Mouse (Mus musculus): Measurements from ENCODE around the gene Proser3. TPM values are rescaled to one million over a fixed set of nuclear protein-coding genes. Genes with fewer than 3 reads are reported as not detected.
A peak's percentile ranks its signal among the peaks of the same experiment; 100 is the strongest.

Gene Proser3
- 1 to 10 TPM; 4.6 to 5.3 TPM for total RNA-seq (2021)
- long read RNA-seq, experiment 1, partial matches to known transcripts: 0 of 6 reads
- long read RNA-seq, experiment 1, other reads (novel, unspliced or antisense): 5 of 6 reads
- long read RNA-seq, experiment 2, partial matches to known transcripts: 1 of 6 reads
- long read RNA-seq, experiment 2, other reads (novel, unspliced or antisense): 2 of 6 reads

DNA sequence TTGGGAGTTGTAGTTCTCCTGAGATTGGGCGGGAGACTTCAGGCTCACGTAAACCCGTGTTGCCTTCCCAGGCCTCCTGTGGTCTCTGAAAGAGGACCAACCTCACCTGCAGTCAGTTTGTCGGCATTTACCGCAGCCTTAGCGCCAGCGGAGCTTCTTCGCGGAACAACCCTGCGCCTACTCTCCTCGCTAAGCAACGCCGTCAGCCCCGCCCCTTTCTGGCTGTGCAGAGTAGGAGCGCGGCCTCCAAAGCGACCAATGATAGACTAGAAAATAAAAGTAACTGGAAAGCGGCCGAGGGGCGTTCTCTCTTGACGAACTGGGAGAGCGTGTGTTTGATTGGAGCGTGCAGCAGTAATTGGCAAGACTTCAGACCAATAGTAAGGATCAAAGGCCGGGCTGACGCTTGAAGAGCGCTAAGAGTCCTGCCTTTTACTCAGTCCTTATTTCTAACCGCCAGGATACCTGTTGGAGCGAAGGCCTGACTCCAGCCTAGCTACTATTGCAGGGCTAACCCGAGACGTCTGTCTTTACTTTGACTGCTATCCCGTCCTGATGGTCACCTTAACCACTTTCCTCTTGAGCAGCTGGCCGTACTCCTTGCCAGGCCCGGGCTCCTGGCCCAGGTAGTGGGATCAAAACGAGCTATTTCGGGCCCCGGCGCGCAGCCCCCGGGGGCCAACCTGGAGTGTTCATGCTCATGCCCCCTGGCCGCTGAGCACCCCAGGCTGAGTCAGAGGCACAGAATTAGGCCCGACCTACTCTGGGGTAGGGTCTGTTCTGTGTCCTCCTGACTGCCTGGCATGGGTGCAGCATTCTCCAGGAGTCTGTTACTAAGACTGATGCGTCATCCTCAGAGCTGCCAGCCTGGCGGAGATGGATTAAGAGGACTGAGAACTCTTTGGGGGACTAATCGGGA lies at the start of gene Proser3, which contains the start of gene Hspb6:
Proser3 (minus strand) TSS at position 198 of the 919 bp plus-strand sequence.
Hspb6 (plus strand) TSS at position 77 of the 919 bp plus-strand sequence.
- intact Hi-C loops (cut with DNase I): loop anchor here (5.0 kb wide), 1 partner anchor 60 kb away; the partner anchor contains the start of gene Prodh2

DNA sequence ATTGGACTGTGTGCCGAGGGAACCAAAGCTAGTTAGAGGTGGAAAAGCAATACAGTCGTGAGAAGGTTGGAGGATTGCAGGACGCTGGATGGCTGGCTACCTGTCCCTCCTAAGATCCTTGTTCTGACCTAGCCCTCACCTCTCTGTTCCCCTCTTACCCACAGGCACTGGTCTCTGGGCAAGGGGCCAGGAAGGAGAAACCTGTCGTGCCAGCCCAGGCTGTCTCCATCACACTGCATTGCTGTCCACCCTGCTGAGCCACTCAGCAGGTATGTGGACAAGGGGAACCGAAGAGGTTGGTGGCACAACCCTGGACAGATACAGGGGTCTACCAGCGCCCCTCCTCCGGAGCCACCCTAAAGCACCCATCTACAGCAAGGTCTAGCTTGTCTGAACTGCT lies 48.6 kb upstream of the Proser3 start:
- intact Hi-C loops (cut with DNase I): loop anchor here (10.0 kb wide), 1 partner anchor 226 kb away; no protein-coding TSS in a partner anchor

More for the DNA sequence above, at the start of gene Proser3, which contains the start of gene Hspb6:
- peak; percentile 95 to 96 for DNase-seq

DNA sequence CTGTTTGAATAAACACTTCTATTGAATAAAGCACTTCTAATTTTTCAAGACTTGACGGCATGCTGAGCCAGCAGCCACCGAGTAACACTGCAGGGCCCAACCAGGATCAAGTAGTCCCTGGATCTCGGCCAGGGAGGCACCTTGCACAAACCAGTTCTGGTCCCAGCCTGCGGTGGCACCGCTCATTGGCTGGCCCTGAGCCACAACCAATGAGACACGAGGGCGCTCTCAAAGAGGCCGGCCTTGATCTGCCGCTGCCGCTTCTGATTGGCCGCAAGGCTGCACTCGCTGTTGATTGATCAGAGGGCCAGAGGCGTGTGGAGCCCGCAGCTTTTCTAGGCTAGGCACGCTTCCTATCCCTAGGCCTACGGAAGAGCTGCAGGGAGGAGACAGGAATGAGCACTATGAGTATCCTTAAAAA lies 47.8 kb upstream of the Proser3 start:
- intact Hi-C loops (cut with DNase I): loop anchor here (10.0 kb wide), 1 partner anchor 225 kb away; no protein-coding TSS in a partner anchor
- peak; percentile 80 to 89 for DNase-seq

More for the DNA sequence above, 48.6 kb upstream of the Proser3 start:
- no peak for DNase-seq

DNA sequence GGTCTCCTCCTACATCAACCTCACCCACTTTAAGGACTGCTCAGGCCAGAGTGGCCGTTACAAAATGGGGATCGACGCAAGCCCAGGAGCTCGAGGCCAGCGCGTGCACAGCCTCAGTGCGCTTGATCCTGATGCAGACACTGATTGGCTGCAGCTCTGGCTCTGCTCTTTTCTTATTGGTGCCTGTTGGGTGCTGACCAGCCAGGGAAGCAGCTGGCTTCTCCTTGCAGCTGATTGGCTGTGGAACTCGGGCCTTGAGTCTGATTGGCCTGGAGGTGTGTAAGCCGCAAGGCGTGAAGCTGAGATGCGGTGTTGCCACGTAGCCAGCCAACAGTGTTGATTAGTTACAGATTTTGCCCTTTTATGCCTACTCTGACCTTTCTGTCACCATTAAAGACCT lies 46.7 kb upstream of the Proser3 start, which contains the start of gene Zbtb32:
Zbtb32 (minus strand) TSS at position 124 of the 400 bp plus-strand sequence.
- DNase-seq: no peak
- intact Hi-C loops (cut with DNase I): no loop called here

DNA sequence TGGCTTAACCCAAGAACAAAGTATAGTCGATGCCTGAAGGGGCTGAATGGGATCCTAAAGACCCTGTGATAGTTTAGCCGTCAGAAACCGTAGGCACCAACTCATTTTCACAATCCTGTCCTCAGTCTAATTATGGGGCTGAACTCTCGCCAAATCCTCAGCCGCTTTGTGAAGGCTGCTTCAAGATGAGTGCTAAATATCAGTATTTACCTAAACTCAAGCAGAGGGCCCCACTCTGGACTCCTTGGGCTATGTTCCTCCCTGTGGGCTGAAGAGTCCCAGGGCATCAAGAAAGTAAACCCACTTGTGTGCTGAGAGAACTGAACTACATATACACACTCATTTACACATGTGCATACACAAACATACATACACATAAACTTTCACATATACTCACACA lies 44.7 kb upstream of the Proser3 start:
- intact Hi-C loops (cut with DNase I): no loop called here
- DNase-seq: no peak

DNA sequence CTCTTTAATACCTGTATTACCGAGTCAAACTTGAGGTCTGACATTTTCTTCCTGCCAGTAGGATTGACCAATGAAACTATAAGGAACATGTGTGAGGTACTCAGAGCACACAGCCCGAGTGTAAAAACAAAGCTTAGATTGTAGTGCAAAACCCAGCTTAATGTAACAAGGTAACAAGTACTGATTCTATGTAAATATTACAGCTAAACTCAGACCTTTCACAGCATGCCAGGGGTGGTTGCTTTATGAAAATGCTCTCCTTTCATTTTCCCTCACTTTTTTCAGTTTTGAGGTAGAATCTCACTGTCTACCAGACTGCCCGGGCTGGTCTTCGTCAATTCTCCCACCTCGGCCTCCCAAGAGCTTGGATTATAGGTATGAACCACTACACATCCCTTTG lies 44.0 kb upstream of the Proser3 start:
- intact Hi-C loops (cut with DNase I): no loop called here

DNA sequence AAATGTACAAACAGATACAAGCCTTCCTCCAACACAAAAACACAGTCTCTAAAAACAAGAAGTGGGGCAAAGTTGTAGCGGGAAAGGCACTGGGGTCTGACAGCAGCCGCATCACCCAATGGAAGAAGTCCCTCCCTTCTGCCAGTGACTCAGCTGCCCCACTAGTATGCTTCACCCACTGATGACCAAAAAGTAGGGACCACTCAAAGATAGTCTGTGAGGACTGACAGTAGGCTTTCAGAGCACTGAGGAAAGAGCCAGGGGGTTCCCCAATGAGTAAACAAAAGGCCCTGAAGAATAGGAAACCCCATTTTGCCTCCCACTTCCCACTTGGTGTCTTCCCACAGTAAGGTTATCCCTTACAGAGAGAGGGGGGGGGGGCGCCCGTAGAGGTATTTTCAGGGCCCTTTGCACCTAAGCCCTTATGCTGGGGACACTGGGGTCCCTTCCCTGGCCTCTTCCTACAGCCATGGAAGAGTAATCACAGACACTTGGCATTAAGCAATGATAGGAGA lies 42.5 kb upstream of the Proser3 start:
- intact Hi-C loops (cut with DNase I): no loop called here
- no peak for DNase-seq

More for the DNA sequence above, 44.0 kb upstream of the Proser3 start:
- DNase-seq: no peak

DNA sequence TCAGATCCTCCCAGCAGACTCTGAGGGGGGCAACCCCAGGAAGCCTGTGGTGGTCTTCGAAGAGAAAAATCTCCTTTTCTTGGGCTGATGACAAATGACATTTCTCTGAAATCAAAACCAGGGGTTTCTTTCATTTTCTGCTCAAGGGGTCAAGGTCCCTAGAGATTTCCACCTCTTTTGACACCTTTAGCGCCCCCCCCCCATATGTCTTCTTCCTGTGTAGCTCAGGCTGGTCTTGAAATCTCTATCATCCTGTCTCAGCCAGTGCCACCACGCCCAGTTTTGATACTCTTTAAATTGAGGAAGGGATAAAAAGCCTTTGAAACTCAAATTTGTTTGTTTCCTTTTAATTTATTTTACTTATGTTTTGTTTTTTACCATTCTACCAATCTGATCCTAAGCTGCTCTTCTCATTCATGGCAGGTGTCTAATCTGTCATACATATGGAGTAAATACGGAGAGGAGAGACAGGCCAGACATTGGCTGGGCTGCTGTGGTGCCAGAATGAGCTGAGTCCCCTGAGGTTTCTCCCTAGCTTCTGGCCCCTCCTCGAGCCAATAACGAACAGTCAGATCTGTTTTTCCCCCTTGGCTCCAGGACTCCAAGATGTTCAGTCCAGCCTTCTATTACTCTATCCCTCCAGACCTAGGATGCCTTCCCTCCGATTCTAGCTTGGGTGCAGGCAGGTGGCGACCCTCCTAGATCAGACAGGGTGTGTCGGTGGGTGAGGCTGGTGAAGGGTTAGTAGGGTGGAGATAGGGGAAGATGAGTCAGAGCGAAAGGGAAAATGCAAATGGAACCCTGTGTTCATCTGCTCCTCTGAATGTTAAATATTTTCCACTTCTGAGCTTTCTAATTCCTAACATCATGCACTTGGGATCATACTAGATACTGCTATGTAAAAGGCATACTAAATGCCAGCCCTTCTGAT lies 41.7 kb upstream of the Proser3 start:
- intact Hi-C loops (cut with DNase I): no loop called here
- no peak for DNase-seq

DNA sequence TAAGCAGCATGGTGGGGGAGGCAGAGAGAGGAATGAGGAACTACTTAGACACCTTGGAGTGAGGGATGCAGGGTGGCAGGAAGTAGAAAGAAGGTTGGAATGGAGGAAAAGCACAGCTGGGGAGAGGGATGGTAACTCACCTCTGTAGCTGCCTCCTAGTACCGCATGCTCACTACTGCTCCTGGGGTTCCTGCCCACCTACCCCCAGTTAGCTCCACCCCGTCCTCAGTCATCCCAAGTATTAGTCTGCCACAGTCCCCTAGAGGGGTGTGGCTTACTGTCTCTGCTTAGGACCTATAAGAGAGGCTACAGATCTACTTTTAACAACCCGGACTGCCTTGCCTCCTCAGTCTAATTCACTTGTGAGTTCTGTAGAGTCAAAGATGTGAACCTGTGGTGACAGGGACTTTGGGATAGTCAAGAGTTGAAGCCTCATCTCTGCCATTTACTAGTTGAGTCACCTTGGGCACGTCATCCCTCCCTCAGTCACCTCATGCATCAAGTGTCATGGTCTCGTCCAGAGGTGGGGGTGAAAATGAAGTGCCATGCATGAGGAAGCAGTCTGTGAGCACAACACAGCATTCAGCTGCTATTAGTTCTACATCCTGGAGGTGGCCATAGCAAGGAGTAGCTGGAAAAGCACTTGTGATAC lies 40.8 kb upstream of the Proser3 start:
- intact Hi-C loops (cut with DNase I): no loop called here
- no peak for DNase-seq

DNA sequence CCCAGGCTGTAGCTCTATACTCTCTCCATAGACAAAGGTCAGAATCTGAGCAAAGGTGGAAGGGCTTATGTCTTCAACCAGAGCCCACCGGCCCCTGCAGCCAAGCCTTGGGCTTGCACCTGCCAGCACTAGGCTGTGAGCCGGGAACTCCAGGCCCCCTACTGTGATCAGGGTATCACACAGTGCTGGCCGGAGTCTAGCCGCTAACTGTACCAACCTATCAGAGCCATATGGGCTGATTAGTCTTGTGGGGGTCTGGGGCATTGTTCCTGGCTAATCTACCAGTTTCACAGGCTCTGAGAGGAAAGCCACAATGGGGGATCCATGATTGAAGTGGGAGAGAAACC lies 39.5 kb upstream of the Proser3 start:
- DNase-seq: no peak
- intact Hi-C loops (cut with DNase I): no loop called here

DNA sequence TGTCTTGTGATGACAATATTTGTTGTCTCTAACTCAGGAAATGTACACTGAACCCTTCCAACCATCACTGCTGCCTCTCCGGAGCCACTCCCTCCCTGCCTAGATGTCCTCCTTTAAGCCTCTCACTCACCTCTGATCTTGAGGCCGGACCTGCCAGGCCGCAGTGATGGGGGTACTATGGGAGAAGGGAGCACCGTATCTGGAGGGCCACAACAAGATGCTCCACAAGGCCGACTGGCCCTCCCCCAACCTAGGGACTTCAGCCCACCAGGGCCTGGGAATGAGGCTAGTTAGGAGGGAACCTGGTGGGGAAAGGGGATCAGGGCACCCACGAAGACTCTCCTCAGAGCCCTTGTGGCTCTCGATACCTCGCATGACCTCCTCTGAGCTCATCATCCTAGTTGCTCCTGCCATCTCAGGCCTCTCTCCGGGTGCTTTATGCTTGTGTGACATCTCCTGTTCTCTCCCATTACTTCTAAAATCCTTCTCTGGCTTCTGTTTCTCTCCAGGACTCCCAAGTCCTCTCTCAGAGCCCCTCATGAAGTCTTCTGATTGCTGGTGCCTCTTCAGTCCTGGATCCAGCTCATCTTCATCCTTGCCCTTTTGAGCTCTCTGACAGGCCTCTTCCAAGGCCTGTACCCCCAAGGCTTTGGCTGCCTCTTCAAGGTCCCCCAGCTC lies 39.0 kb upstream of the Proser3 start:
- intact Hi-C loops (cut with DNase I): loop anchor here (1.0 kb wide), 1 partner anchor 22 kb away; no protein-coding TSS in a partner anchor
- DNase-seq: no peak

DNA sequence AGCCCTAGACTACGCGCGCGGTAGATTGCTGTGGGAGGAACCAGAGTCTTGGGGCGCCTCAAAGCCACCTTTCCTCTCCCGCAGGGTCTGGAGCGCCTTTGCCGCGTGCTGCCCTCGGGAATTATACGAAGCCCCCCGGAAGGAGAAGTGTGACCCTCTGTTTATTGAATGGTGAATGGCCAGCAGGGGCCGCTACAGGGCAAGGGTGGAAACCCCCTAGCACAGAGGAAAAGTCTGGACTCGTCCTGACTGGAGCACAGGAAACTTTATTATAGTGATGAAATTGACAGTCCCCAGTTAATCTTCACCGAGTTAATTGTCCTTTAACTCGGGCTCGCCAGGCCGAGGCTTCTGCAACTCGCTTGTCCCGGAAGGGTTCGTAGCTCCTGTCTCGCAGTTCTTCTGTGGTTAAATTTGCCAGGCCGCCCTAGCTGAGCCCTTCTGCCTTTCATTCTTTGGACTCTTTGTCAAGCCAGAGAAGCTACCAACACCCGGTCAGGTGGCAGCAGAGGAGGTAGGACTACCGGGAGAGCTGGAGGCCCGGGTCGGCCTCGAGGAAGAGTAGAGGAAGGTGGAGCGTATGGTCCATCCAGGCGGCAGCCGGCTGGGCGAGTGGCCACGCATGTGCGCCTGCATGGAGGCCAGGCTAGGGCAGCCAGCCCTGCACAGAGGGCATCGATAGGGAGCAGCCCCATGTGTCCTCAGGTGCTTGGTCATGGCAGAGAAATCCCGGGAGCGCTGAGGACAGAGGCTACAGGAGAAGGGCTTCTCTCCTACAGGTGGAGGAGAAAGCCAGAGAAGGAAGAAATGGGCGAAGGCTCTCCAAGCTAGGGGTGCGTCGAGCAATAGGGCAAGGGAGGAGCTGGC lies 37.6 kb upstream of the Proser3 start:
- intact Hi-C loops (cut with DNase I): loop anchor here (1.0 to 2.0 kb wide), 3 partner anchors 19 to 269 kb away; no protein-coding TSS in a partner anchor
- peak; percentile 88 to 90 for DNase-seq

DNA sequence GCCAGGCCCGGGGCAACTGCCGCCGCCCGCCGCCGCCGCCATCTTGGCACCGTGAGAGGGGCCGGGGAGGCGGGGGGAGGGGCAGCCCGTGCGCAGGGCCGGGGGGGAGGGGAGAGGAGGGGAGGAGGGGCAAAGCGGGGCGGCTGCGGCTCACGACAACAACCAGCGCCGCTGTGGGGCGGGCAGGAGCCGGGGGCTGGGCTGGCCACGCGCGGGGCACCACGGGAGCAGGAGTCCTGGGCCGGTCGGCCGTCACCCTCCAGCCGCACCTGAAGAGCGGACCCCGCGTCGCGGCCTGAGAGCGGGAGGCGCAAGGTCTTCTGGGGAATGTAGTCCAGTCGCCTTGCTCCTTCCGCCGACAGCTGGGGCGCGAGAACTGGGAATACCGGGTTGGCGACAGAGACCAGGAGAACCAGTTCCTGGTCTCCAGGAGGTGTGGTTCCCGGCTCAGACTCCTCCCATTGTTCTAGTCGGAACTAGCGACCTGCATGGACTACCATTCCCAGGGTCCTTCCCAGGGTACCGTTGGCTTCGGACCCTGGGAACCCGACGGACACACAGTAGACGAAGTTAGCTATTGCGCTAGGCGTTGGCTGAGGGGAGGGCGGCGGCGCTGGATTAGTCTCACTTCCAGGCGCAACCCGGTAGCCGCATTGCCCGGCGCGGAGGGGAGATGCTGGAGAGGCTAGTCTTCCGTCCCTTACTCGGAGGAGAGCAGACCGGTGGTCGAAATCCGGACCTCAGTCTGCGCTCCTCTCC lies 36.8 kb upstream of the Proser3 start, which contains the start of gene Kmt2b:
Kmt2b (minus strand) TSS at position 51 of the 759 bp plus-strand sequence.
- intact Hi-C loops (cut with DNase I): loop anchor here (1.0 to 2.0 kb wide), 3 partner anchors 19 to 270 kb away; no protein-coding TSS in a partner anchor
- peak; percentile 95 to 97 for DNase-seq

DNA sequence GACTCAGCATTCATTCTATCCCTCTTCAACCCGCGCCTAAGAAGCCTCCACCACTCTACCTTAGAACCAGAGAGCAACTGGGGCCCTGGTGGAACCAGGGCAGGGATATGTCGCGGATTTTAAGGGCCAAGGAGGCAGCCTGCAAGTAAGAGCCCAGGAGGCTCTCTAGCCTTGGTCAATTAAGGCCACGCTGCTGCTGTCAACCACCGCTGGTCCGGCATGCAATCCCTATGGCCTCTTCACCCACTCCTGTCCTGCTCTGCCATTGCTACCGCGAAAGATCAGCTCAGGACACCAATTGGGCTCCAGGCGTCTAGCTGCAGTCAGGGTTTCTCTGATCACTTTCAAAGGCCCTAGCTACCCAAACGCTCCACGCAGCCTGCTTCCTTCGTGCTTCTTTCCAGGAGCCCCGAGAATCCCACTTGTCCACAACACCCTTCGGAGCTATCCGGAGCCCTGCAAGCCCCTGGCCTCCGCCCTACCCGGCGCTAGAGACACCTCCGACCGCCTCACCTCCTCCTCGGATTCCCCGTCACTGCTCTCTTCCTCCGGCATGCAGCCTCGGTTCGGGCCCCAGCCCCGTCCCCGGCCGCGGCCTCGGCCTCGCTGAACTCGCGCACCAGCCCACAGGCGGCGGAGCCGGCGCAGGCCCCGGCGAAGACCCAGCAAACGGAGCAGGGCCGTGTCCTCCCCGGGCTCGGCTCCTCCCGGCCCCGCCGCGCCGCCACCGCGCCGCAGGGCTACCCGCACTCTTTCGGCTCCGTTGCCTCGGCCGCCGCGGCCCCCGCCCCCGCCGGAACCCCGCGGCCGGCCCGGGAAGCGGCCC lies 36.0 kb upstream of the Proser3 start:
- peak in 1 of 2 experiments; percentile 47 for DNase-seq
- intact Hi-C loops (cut with DNase I): loop anchor here (1.0 to 2.0 kb wide), 2 partner anchors 24 to 271 kb away; no protein-coding TSS in a partner anchor

DNA sequence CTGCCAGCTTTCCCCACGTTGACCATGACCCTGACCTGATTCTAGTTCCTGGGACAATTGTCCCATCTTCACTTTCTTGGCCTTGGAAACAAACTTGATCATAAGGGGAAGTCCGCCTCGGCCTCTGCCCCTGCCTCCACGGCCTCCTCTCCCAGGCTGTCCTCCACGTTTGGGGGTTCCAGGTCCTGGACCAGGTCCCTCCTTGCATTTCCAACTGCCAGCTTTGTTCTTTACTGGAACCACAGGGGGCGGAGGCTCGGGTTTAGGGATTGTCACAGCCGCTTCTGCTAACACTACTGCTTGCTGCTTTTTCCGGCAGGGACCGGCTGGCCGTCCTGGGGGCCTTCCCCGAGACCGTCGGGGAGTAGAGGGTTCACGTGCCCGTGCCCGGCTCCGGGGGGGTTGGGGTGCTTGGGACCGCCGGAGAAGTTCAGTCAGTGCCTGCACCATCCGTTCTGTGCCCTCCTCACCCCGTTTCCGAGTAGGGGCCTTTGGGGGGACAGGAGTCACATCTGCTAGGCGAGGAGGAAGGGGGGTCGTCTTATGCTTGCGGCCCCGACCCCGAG lies 34.4 kb upstream of the Proser3 start:
- intact Hi-C loops (cut with DNase I): no loop called here
- no peak for DNase-seq

DNA sequence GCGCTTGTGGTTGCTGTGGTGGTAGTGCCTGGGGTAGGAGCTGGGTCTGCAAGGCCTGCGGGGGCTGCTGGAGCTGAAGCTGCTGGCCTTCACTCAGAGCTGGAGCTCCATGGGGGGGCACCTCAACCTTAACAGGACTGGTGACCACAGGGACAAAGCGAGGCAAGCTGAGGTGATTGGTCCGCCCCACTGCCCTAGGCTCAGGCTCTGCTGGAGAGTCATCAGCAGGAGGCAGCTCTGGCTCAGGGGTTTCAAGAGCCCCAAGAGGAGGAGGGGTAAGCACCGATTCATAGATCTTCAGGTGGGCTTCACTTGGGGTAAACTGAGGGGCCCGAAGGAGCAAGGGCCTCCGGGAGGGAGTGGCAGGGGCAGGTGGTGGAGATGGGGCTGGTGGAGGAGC lies 33.1 kb upstream of the Proser3 start:
- no peak for DNase-seq
- intact Hi-C loops (cut with DNase I): no loop called here

Data from heart, postnatal 14 days (tissue).